Mouse (Mus musculus) MEL (cell line): ENCODE results near the gene Pick1. TPM values are rescaled to one million over a fixed set of nuclear protein-coding genes. Genes with fewer than 3 reads are reported as not detected.
A peak's percentile ranks its signal among the peaks of the same experiment; 100 is the strongest.

Experiments used
- DNase-seq: peaks from one replicate; pipeline ENCODE4 v3.0.0; 2011; ENCODE audit warnings: low read depth, low spot score
- H3K27ac ChIP-seq: 2 replicates; pipeline ENCODE4 v1.5.1; 2012; ENCODE audit warnings: low read depth, mild to moderate bottlenecking, control low read depth, low read length, moderate library complexity; ENCODE audit not compliant: control insufficient read depth
- H3K27me3 ChIP-seq, 2 experiments: fragments of 150-350 bp in 1 of 2; sonication (generic) in 1 of 2; 2 replicates each; pipeline ENCODE4 v1.6.1; 2012; ENCODE audit warnings: low read length in 2 of 2, mild to moderate bottlenecking in 2 of 2, improper control_type of control experiment in 1 of 2, moderate library complexity in 1 of 2; ENCODE audit not compliant: insufficient read depth in 2 of 2, control insufficient read depth in 1 of 2
- H3K36me3 ChIP-seq, 2 experiments: 2 replicates each; pipeline ENCODE4 v1.6.1; 2012 to 2014; ENCODE audit warnings: low read length in 2 of 2, improper control_type of control experiment in 1 of 2, inconsistent platforms in 1 of 2, mild to moderate bottlenecking in 1 of 2; ENCODE audit not compliant: insufficient read depth in 2 of 2, control insufficient read depth in 1 of 2
- H3K4me1 ChIP-seq, 2 experiments: fragments of 150-350 bp in 1 of 2; sonication (generic) in 1 of 2; 2 replicates each; pipeline ENCODE4 v1.6.1; 2012; ENCODE audit warnings: low read length in 2 of 2, improper control_type of control experiment in 1 of 2, mild to moderate bottlenecking in 1 of 2; ENCODE audit not compliant: insufficient read depth in 2 of 2, control insufficient read depth in 1 of 2
- H3K4me3 ChIP-seq, 2 experiments: fragments of 150-350 bp in 1 of 2; sonication (generic) in 1 of 2; 2 replicates each; pipeline ENCODE4 v1.5.1; 2012; ENCODE audit warnings: low read depth in 2 of 2, low read length in 2 of 2, mild to moderate bottlenecking in 2 of 2, moderate library complexity in 2 of 2, control low read depth in 1 of 2, improper control_type of control experiment in 1 of 2; ENCODE audit not compliant: control insufficient read depth in 1 of 2, insufficient read depth in 1 of 2
- H3K79me2 ChIP-seq: 2 replicates; pipeline ENCODE4 v1.6.1; 2012; ENCODE audit warnings: mild to moderate bottlenecking, low read length, moderate library complexity; ENCODE audit not compliant: control insufficient read depth, poor library complexity, insufficient read depth
- H3K9ac ChIP-seq: 2 replicates; pipeline ENCODE4 v1.6.1; 2012; ENCODE audit warnings: low read depth, mild to moderate bottlenecking, control low read depth, low read length, moderate library complexity; ENCODE audit not compliant: control insufficient read depth, poor library complexity, severe bottlenecking
- H3K9me3 ChIP-seq: fragments of 150-350 bp; sonication (generic); replicated peaks from 2 replicates; pipeline ENCODE4 v1.6.1; 2012; ENCODE audit warnings: mild to moderate bottlenecking, low read length, improper control_type of control experiment, moderate library complexity; ENCODE audit not compliant: insufficient read depth
- BHLHE40 ChIP-seq: IDR thresholded peaks from 2 replicates; pipeline ENCODE4 v1.6.1; 2012; ENCODE audit warnings: low read depth, mild to moderate bottlenecking, inconsistent platforms, low read length, improper control_type of control experiment, borderline replicate concordance
- CTCF ChIP-seq, 3 experiments: IDR thresholded peaks in 2 of 3; conservative IDR thresholded peaks in 1 of 3; 2 replicates each; pipeline ENCODE4 v1.5.1; 2011 to 2012; ENCODE audit warnings: low read length in 3 of 3, low read depth in 2 of 3, mild to moderate bottlenecking in 2 of 3, improper control_type of control experiment in 1 of 3, inconsistent platforms in 1 of 3, mixed read lengths in 1 of 3, moderate library complexity in 1 of 3; ENCODE audit not compliant: control insufficient read depth in 1 of 3, insufficient read depth in 1 of 3, poor library complexity in 1 of 3, severe bottlenecking in 1 of 3
- ELF1 ChIP-seq: IDR thresholded peaks from 2 replicates; pipeline ENCODE4 v1.6.1; 2014; ENCODE audit warnings: low read depth, mild to moderate bottlenecking, inconsistent platforms, low read length, improper control_type of control experiment, moderate library complexity
- ETS1 ChIP-seq: IDR thresholded peaks from 2 replicates; pipeline ENCODE4 v1.6.1; 2012; ENCODE audit warnings: low read depth, mild to moderate bottlenecking, inconsistent platforms, low read length, improper control_type of control experiment, moderate library complexity
- GABPA ChIP-seq: IDR thresholded peaks from 2 replicates; pipeline ENCODE4 v1.6.1; 2012; ENCODE audit warnings: low read depth, mild to moderate bottlenecking, inconsistent platforms, low read length, improper control_type of control experiment, moderate library complexity
- HCFC1 ChIP-seq: IDR thresholded peaks from 2 replicates; pipeline ENCODE4 v1.6.1; 2012; ENCODE audit warnings: low read depth, mild to moderate bottlenecking, inconsistent platforms, low read length, improper control_type of control experiment, moderate library complexity
- KAT2A ChIP-seq: conservative IDR thresholded peaks from 2 replicates; pipeline ENCODE4 v1.6.1; 2012; ENCODE audit warnings: low read depth, low read length, improper control_type of control experiment, inconsistent platforms
- MXI1 ChIP-seq: IDR thresholded peaks from 2 replicates; pipeline ENCODE4 v1.6.1; 2011; ENCODE audit warnings: mild to moderate bottlenecking, low read depth, low read length, improper control_type of control experiment
- MYB ChIP-seq: IDR thresholded peaks from 2 replicates; pipeline ENCODE4 v1.6.1; 2011; ENCODE audit warnings: mild to moderate bottlenecking, low read depth, low read length, improper control_type of control experiment
- MYC ChIP-seq: IDR thresholded peaks from 2 replicates; pipeline ENCODE4 v1.6.1; 2011; ENCODE audit warnings: low read depth, mild to moderate bottlenecking, low read length, improper control_type of control experiment, moderate library complexity
- NELFE ChIP-seq: IDR thresholded peaks from 2 replicates; pipeline ENCODE4 v1.6.1; 2011; ENCODE audit warnings: low read depth, low read length, improper control_type of control experiment
- NRF1 ChIP-seq: IDR thresholded peaks from 2 replicates; pipeline ENCODE4 v1.6.1; 2014; ENCODE audit warnings: low read depth, mild to moderate bottlenecking, inconsistent platforms, low read length, improper control_type of control experiment, moderate library complexity; ENCODE audit not compliant: poor library complexity, insufficient read depth, severe bottlenecking
- POLR2A ChIP-seq, 2 experiments: IDR thresholded peaks; 2 replicates each; pipeline ENCODE4 v1.6.1; 2011 to 2012; ENCODE audit warnings: low read length in 2 of 2, mild to moderate bottlenecking in 2 of 2, control low read depth in 1 of 2, improper control_type of control experiment in 1 of 2, low read depth in 1 of 2, moderate library complexity in 1 of 2; ENCODE audit not compliant: control insufficient read depth in 1 of 2, insufficient read depth in 1 of 2, poor library complexity in 1 of 2
- POLR2AphosphoS2 ChIP-seq: IDR thresholded peaks from 2 replicates; pipeline ENCODE4 v1.6.1; 2011; ENCODE audit warnings: low read length, improper control_type of control experiment
- RCOR1 ChIP-seq: IDR thresholded peaks from 2 replicates; pipeline ENCODE4 v1.6.1; 2012; ENCODE audit warnings: low read depth, mild to moderate bottlenecking, inconsistent platforms, low read length, improper control_type of control experiment
- SMC3 ChIP-seq: IDR thresholded peaks from 2 replicates; pipeline ENCODE4 v1.6.1; 2011; ENCODE audit warnings: low read depth, low read length, improper control_type of control experiment
- TAL1 ChIP-seq: IDR thresholded peaks from 2 replicates; pipeline ENCODE4 v1.6.1; 2012; ENCODE audit warnings: mild to moderate bottlenecking, inconsistent platforms, low read length, moderate library complexity, mixed read lengths
- TBP ChIP-seq: IDR thresholded peaks from 2 replicates; pipeline ENCODE4 v1.8.0; 2011; ENCODE audit warnings: low read depth, low read length, improper control_type of control experiment
- USF2 ChIP-seq, 2 experiments: IDR thresholded peaks; 2 replicates each; pipeline ENCODE4 v1.6.1; 2011 to 2012; ENCODE audit warnings: improper control_type of control experiment in 2 of 2, low read length in 2 of 2, borderline replicate concordance in 1 of 2, inconsistent platforms in 1 of 2, low read depth in 1 of 2, mild to moderate bottlenecking in 1 of 2; ENCODE audit not compliant: insufficient read depth in 1 of 2
- ZC3H11A ChIP-seq: IDR thresholded peaks from 2 replicates; pipeline ENCODE4 v1.6.1; 2012; ENCODE audit warnings: low read depth, mild to moderate bottlenecking, inconsistent platforms, low read length, improper control_type of control experiment
- ZMIZ1 ChIP-seq: IDR thresholded peaks from 2 replicates; pipeline ENCODE4 v1.6.1; 2012; ENCODE audit warnings: low read depth, mild to moderate bottlenecking, inconsistent platforms, low read length, improper control_type of control experiment, moderate library complexity
- ZNF384 ChIP-seq: IDR thresholded peaks from 2 replicates; pipeline ENCODE4 v1.6.1; 2012; ENCODE audit warnings: low read depth, mild to moderate bottlenecking, inconsistent platforms, low read length, improper control_type of control experiment
- polyA plus RNA-seq, 2 experiments: library from polyadenylated mRNA; stranded (reverse) in 1 of 2; unstranded in 1 of 2; fragments of >175 nt in 1 of 2; fragments of >200 nt in 1 of 2; gene quantifications; 2 replicates each; pipeline versions ENCODE4 v1.2.1 to v1.2.4; 2012; ENCODE audit warnings: low replicate concordance in 2 of 2, low read depth in 1 of 2; ENCODE audit not compliant: insufficient read length in 2 of 2, insufficient read depth in 1 of 2, missing spikeins in 1 of 2
- total RNA-seq: library from RNA; depleted of rRNA; stranded (reverse); fragments of 300-350 nt; gene quantifications from 2 replicates; pipeline ENCODE4 v1.2.3, GENCODE M21; 2012

The Pick1 gene
- total and polyA plus RNA-seq, 3 experiments, result 20.8 to 24.3 TPM; not detected in 1

- Histone ChIP-seq H3K27me3 (no peaks in the 10 kb centered on the region; a peak in 1 of 4 replicates), H3K79me2 (no peaks in the 10 kb centered on the region), H3K4me3 (no peak overlapping the region), H3K4me1 (peaks cover 8 to 14% of the 10 kb centered on the region in 2 experiments), H3K9me3 (no peaks in the 10 kb centered on the region), H3K27ac (no peak overlapping the region), H3K36me3 (peaks cover 0 to 11% of the 10 kb centered on the region in 2 experiments; a peak in 2 of 4 replicates), H3K9ac (no peak overlapping the region)
- DNase-seq, result peak; percentile 32
- no peak for TF ChIP-seq MYC
- TF ChIP-seq CTCF (IDR thresholded peaks at IDR 0.05 in 2 of 3, conservative IDR thresholded peaks at IDR 0.05 in 1 of 3; ENCODE audit: control insufficient read depth in 1 of 3, insufficient read depth in 1 of 3, low read depth in 2 of 3, low read length in 3 of 3, poor library complexity in 1 of 3, severe bottlenecking in 1 of 3), result peak; percentile 28 to 36 (median 28); a peak in 5 of 6 replicates
Measured at GRCm38 (mm10) chr15:79191426-79191825, 37.5 kb upstream of the Pick1 start.

- Histone ChIP-seq H3K4me1 (peaks cover 8 to 14% of the 10 kb centered on the region in 2 experiments), H3K9ac (no peak overlapping the region), H3K27me3 (no peaks in the 10 kb centered on the region; a peak in 1 of 4 replicates), H3K79me2 (no peaks in the 10 kb centered on the region), H3K4me3 (no peak overlapping the region), H3K27ac (no peak overlapping the region), H3K36me3 (peaks cover 0 to 11% of the 10 kb centered on the region in 2 experiments; a peak in 2 of 4 replicates), H3K9me3 (no peaks in the 10 kb centered on the region)
- TF ChIP-seq NELFE (no peak), USF2 (IDR thresholded peaks at IDR 0.05; ENCODE audit: borderline replicate concordance in 1 of 2, insufficient read depth in 1 of 2, low read depth in 1 of 2, low read length in 2 of 2) (no peak), TAL1 (no peak)
- DNase-seq, result no peak
Measured at GRCm38 (mm10) chr15:79192450-79192849, 36.5 kb upstream of the Pick1 start.

- Histone ChIP-seq H3K9me3 (no peaks in the 10 kb centered on the region), H3K36me3 (peaks cover 0 to 11% of the 10 kb centered on the region in 2 experiments; a peak in 2 of 4 replicates), H3K4me1 (peaks cover 8 to 14% of the 10 kb centered on the region in 2 experiments), H3K9ac (peak overlapping the region; percentile 65), H3K27me3 (no peaks in the 10 kb centered on the region; a peak in 1 of 4 replicates), H3K27ac (peak overlapping the region; percentile 75), H3K4me3 (peak overlapping the region; percentile 36 to 41), H3K79me2 (no peaks in the 10 kb centered on the region)
- peak; percentile 92 for DNase-seq
- TF ChIP-seq POLR2AphosphoS2 (no peak), TBP (0 out of 2 replicates have a peak, but pooled peaks have one; percentile 52), GABPA (no peak), MXI1 (no peak), ZMIZ1 (no peak), KAT2A (no peak), ETS1 (peak; percentile 40; the same call in 1 of the 2 replicates), MYB (no peak), MYC (no peak), ZC3H11A (no peak), ELF1 (no peak), ZNF384 (no peak), TAL1 (no peak), POLR2A (IDR thresholded peaks at IDR 0.05; ENCODE audit: control insufficient read depth in 1 of 2, insufficient read depth in 1 of 2, low read depth in 1 of 2, low read length in 2 of 2, poor library complexity in 1 of 2) (peak in 1 of 2 experiments; percentile 30; a peak in 1 of 4 replicates), NELFE (peak; percentile 38; the same call in 1 of the 2 replicates), NRF1 (no peak), SMC3 (no peak), BHLHE40 (no peak), RCOR1 (no peak), HCFC1 (peak; percentile 69), USF2 (IDR thresholded peaks at IDR 0.05; ENCODE audit: borderline replicate concordance in 1 of 2, insufficient read depth in 1 of 2, low read depth in 1 of 2, low read length in 2 of 2) (no peak)
Measured at GRCm38 (mm10) chr15:79192885-79193845, 35.8 kb upstream of the Pick1 start.
